In the genomic region with DNA sequence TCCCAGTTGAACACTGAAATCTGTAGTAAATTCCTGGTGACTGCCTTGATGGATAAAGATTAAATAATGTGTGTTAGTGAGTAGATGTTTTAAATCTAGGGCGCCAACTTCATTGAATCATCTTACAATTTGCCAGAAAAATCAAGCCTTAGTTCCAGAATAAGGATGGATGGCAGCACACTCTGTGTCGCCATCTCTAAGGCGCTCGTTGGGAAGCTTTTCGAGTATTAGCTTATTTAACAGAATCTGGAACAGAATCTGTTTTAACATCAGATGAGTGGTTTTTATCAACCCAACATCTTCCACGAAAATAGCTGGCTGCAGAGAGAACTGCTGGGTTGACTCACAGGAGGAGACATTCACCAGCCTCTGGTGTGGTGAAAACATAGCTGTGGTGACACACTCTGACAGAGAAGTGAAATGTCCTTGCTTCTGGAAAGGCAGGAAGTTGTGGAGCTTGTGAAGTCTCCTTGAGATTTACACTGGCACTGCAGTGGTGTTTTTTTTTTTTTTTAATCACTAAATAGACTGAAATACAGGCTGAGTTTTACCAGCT, we compare ENCODE assay signal across 10 mouse cellular contexts.
"Had no signal": no experiment of that assay in that cellular context is flagged by ENCODE, and none has a peak within 500 bp of the region (broad histone marks: within the 10 kb centered on the region; RNA-seq: fewer than 3 reads in every experiment).

No protein-coding gene starts in this region.

- DNase-seq: kidney, adult 2 months; kidney, postnatal 25 days; liver; liver, embryonic 13.5 days; lung, adult 18-20 months; retina, postnatal 1 day; right cerebral cortex, postnatal 4 days; spleen, adult 18-20 months; thymus, adult 18-20 months; thymus, postnatal 14 days had no signal
